Mouse (Mus musculus) forebrain, postnatal 0 days (tissue): ENCODE results near the gene Sun5. TPM values are rescaled to one million over a fixed set of nuclear protein-coding genes. Genes with fewer than 3 reads are reported as not detected.
"Not testable (repeated sequence)": the region's sequence is repeated elsewhere in the genome, so short reads cannot be mapped to it uniquely, and the experiment has no call there.

Experiments used
- ATAC-seq: fragments of 200-750 bp; cut with Nextera tagmentation; 2 replicates; pipeline ENCODE4 v1.8.0; 2017; ENCODE audit warnings: mild to moderate bottlenecking, moderate library complexity
- DNase-seq: peaks from one replicate; pipeline ENCODE4 v3.0.0-alpha.2; 2015
- H3K27ac ChIP-seq: fragments of 300-500 bp; sonication (generic); 2 replicates; pipeline ENCODE4 v1.5.1; 2014; ENCODE audit warnings: low read depth, mild to moderate bottlenecking, antibody characterized with exemption, low read length, moderate library complexity, mixed read lengths
- H3K27me3 ChIP-seq: fragments of 300-500 bp; sonication (generic); 2 replicates; pipeline ENCODE4 v1.6.1; 2014; ENCODE audit warnings: mild to moderate bottlenecking, low read length, mixed read lengths; ENCODE audit not compliant: insufficient read depth
- H3K36me3 ChIP-seq: fragments of 300-500 bp; sonication (generic); 2 replicates; pipeline ENCODE4 v1.6.1; 2014; ENCODE audit warnings: mild to moderate bottlenecking, moderate library complexity; ENCODE audit not compliant: insufficient read depth
- H3K4me1 ChIP-seq: fragments of 300-500 bp; sonication (generic); 2 replicates; pipeline ENCODE4 v1.6.1; 2014; ENCODE audit warnings: antibody characterized with exemption; ENCODE audit not compliant: insufficient read depth
- H3K4me2 ChIP-seq: fragments of 300-500 bp; sonication (generic); 2 replicates; pipeline ENCODE4 v1.6.1; 2014; ENCODE audit warnings: low read depth, mild to moderate bottlenecking, moderate library complexity
- H3K4me3 ChIP-seq: fragments of 300-500 bp; sonication (generic); 2 replicates; pipeline ENCODE4 v1.5.1; 2014; ENCODE audit warnings: low read depth, low read length, mixed read lengths
- H3K9ac ChIP-seq: fragments of 300-500 bp; sonication (generic); 2 replicates; pipeline ENCODE4 v1.6.1; 2014; ENCODE audit warnings: mild to moderate bottlenecking
- H3K9me3 ChIP-seq: fragments of 300-500 bp; sonication (generic); 2 replicates; pipeline ENCODE4 v1.6.1; 2016; ENCODE audit warnings: low read length
- CTCF ChIP-seq: sonication (generic); IDR thresholded peaks from 2 replicates; pipeline ENCODE4 v1.5.1; 2016; ENCODE audit warnings: antibody characterized with exemption, control low read depth, low read depth
- WGBS: fragments of 180-500 bp; shearing (Covaris S2); extraction: QIAGEN DNeasy Blood & Tissue Kit; methylation state at CpG from one replicate; pipeline ENCODE4 v1.1.7; 2014; 5-methylcytosine and 5-hydroxymethylcytosine counted together
- polyA plus RNA-seq: library from polyadenylated mRNA; unstranded; fragments of >200 nt; fragmentation: Nextera tagmentation; extraction: Ambion mirVana; gene quantifications from 2 replicates; pipeline ENCODE4 v1.2.1, GENCODE M21; 2015
- total RNA-seq: library from RNA; depleted of rRNA; stranded (reverse); fragments of >200 nt; gene quantifications from 2 replicates; pipeline ENCODE4 v1.2.3, GENCODE M21; 2014; rRNA removed

The Sun5 gene
- total and polyA plus RNA-seq, 2 experiments from 2014 or later: not detected

- no peak overlapping the region for H3K9ac ChIP-seq
- H3K4me3 ChIP-seq: no peak overlapping the region
- H3K27me3 ChIP-seq: no peaks in the 10 kb centered on the region
- no peak for ATAC-seq
- no peak overlapping the region for H3K27ac ChIP-seq
- H3K9me3 ChIP-seq: no peaks in the 10 kb centered on the region
- DNase-seq: no peak
- no peaks in the 10 kb centered on the region for H3K36me3 ChIP-seq
- 96% methylated on average over 2 of the region's 2 CpGs for WGBS
- H3K4me2 ChIP-seq: no peak overlapping the region
- TF ChIP-seq CTCF: no peak
- H3K4me1 ChIP-seq: no peaks in the 10 kb centered on the region
These were observed 48.8 kb downstream of the Sun5 start for GRCm38 (mm10) chr2:153822005-153822543.

DNA sequence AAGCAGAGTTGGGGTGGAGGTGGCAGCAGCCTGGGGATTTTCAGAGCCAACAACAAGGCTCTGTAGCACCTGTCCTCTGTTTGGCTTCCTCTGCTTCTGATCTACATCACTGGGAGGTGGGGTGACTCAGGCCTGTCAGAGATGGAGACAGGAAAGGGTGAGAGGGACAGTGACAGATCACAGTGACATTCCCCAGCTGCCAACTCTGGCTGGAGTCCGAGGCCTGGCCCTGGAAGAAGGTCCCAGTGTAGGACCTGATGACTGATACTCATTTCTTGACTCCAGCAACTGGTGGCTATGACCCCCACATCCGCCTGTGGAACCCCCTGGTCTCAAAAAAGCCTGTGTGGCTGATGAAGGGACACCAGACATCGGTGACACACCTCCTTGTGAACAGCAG, 61.0 kb downstream of the Sun5 start:
- Histone ChIP-seq H3K27ac (no peak overlapping the region), H3K9me3 (no peaks in the 10 kb centered on the region), H3K4me3 (no peak overlapping the region), H3K27me3 (no peaks in the 10 kb centered on the region), H3K4me1 (no peaks in the 10 kb centered on the region), H3K4me2 (no peak overlapping the region), H3K9ac (no peak overlapping the region), H3K36me3 (no peaks in the 10 kb centered on the region)
- 73% methylated on average over 3 of the region's 3 CpGs for WGBS
- no peak for DNase-seq
- no peak for TF ChIP-seq CTCF
- ATAC-seq: no peak

GRCm38 (mm10) chr2:153808841-153809240, 62.0 kb downstream of the Sun5 start:
- Histone ChIP-seq H3K36me3 (no peaks in the 10 kb centered on the region), H3K4me2 (no peak overlapping the region), H3K27me3 (no peaks in the 10 kb centered on the region), H3K4me3 (no peak overlapping the region), H3K9ac (no peak overlapping the region), H3K27ac (no peak overlapping the region), H3K9me3 (no peaks in the 10 kb centered on the region), H3K4me1 (no peaks in the 10 kb centered on the region)
- TF ChIP-seq CTCF: no peak
- 89% methylated on average over 6 of the region's 6 CpGs for WGBS
- DNase-seq (no peak), ATAC-seq (no peak)

DNA sequence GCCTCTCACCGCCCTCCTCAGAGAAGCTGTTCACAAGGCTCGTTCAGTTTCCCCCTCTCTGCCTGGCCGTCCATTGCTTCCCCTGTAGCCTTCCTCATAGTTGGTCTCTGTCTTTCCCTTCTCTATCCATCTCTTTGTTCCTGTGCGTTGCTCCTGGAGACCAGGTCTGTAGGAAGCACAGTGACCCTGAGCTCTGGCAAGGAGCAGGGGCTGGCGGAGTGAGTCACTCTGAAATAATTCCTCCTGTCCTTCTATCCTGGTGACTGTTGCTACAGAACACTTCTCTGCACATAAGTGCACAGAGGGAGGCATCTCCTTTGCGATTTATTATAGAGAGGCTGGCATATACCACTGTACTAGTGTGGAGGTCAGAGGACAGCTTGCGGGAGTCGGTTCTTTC, 62.7 kb downstream of the Sun5 start:
- ATAC-seq (no peak), DNase-seq (no peak)
- Histone ChIP-seq H3K4me1 (no peaks in the 10 kb centered on the region), H3K9me3 (no peaks in the 10 kb centered on the region), H3K9ac (no peak overlapping the region), H3K4me3 (no peak overlapping the region), H3K27me3 (no peaks in the 10 kb centered on the region), H3K27ac (no peak overlapping the region), H3K4me2 (no peak overlapping the region), H3K36me3 (no peaks in the 10 kb centered on the region)
- 73% methylated on average over 8 of the region's 8 CpGs for WGBS
- no peak for TF ChIP-seq CTCF

DNA sequence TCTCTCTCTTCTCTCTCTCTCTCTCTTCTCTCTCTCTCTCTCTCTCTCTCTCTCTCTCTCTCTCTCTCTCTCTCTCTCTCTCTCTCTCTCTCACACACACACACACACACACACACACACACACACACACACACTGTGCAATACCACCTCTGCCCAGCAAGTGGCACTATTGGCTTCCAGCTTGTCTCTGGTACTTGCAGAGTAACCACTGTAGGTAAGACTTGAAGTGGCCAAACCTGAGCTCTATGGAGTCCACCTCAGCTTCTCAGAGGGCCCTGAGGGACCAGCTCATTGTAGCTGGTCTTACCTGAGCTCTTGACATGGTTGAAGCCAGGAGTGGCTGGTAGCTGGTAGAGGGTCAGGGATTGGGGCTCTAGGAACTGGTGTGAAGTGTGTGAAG, 63.4 kb downstream of the Sun5 start:
- not testable (repeated sequence) for H3K27ac ChIP-seq, H3K36me3 ChIP-seq, H3K4me3 ChIP-seq, ATAC-seq, H3K27me3 ChIP-seq, H3K9ac ChIP-seq, H3K9me3 ChIP-seq, H3K4me1 ChIP-seq, H3K4me2 ChIP-seq
- TF ChIP-seq CTCF: peak; percentile 79
- DNase-seq: peak; percentile 48

Other genes starting within 250 kb of the Sun5 start
- gene Commd7, start 238.3 kb downstream of the Sun5 start, total RNA-seq: 39.2 and 46.4 TPM in 2 replicates
- gene Commd7, start 238.3 kb downstream of the Sun5 start, polyA plus RNA-seq: 105 and 116 TPM in 2 replicates
- 1.9 and 3.9 TPM in 2 replicates for gene Dnmt3b, start 221.6 kb downstream of the Sun5 start, total RNA-seq
- gene Dnmt3b, start 221.6 kb downstream of the Sun5 start, polyA plus RNA-seq: 1.3 and 1.9 TPM in 2 replicates
- gene Dnmt3c, start 174.4 kb downstream of the Sun5 start, total RNA-seq: not detected in 2 replicates
- not detected in 2 replicates for gene Dnmt3c, start 174.4 kb downstream of the Sun5 start, polyA plus RNA-seq
- gene Mapre1, start 129.8 kb downstream of the Sun5 start, total RNA-seq: 97.6 and 117 TPM in 2 replicates
- gene Mapre1, start 129.8 kb downstream of the Sun5 start, polyA plus RNA-seq: 354 and 411 TPM in 2 replicates
- 0.05 and 0.23 TPM in 2 replicates for gene Efcab8, start 91.2 kb downstream of the Sun5 start, total RNA-seq
- gene Efcab8, start 91.2 kb downstream of the Sun5 start, polyA plus RNA-seq: not detected in 2 replicates
- not detected in 2 replicates for gene Bpifb2, start 4.0 kb upstream of the Sun5 start, total RNA-seq
- gene Bpifb2, start 4.0 kb upstream of the Sun5 start, polyA plus RNA-seq: not detected in 2 replicates
- 0.46 TPM in 1 of 2 replicates, not detected in the other for gene Bpifb6, start 29.3 kb upstream of the Sun5 start, total RNA-seq
- not detected in 2 replicates for gene Bpifb6, start 29.3 kb upstream of the Sun5 start, polyA plus RNA-seq
- not detected in 2 replicates for gene Bpifb3, start 47.1 kb upstream of the Sun5 start, total RNA-seq
- 0.10 TPM in 1 of 2 replicates, not detected in the other for gene Bpifb3, start 47.1 kb upstream of the Sun5 start, polyA plus RNA-seq
- gene Bpifb4, start 67.1 kb upstream of the Sun5 start, total RNA-seq: not detected in 2 replicates
- not detected in 2 replicates for gene Bpifb4, start 67.1 kb upstream of the Sun5 start, polyA plus RNA-seq
- gene Bpifa6, start 103.9 kb upstream of the Sun5 start, total RNA-seq: not detected in 2 replicates
- gene Bpifa6, start 103.9 kb upstream of the Sun5 start, polyA plus RNA-seq: not detected in 2 replicates
- not detected in 2 replicates for gene Bpifa2, start 137.2 kb upstream of the Sun5 start, total RNA-seq
- not detected in 2 replicates for gene Bpifa2, start 137.2 kb upstream of the Sun5 start, polyA plus RNA-seq